Mouse (Mus musculus): ENCODE measurements around the gene A830031A19Rik.

DNA sequence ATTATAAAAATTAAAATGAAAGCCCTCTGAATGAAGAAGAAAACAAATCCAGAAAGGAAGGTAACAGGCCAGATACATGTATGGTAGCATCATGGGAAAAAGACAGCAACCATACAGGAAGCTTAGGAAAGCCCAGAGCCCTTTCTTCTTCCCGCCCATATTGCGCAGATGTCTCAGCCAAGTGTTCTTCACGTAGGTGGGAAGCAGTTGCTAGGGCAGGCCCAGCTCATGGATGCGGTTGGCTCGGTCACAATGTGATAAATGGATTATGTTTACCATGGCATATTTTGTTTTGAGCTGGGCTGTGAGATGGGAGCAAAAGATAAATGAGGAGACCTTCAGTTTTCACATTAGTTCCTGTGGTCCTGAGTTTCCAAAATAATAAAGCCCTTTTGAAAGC is 32.6 kb upstream of the A830031A19Rik start:
- TF ChIP-seq POLR2A (IDR thresholded peaks at IDR 0.05; ENCODE audit: low read depth, low read length): no peak
- no peak for TF ChIP-seq CTCF (IDR thresholded peaks at IDR 0.05; ENCODE audit: extremely low read depth, insufficient read length, insufficient replicate concordance, low read depth, low read length)
